Mouse (Mus musculus): ENCODE results near the gene Cnih2. TPM values are rescaled to one million over a fixed set of nuclear protein-coding genes. Genes with fewer than 3 reads are reported as not detected.
"Not testable (repeated sequence)": the region's sequence is repeated elsewhere in the genome, so short reads cannot be mapped to it uniquely, and the experiment has no call there.

Gene Cnih2
- polyA plus RNA-seq, 1 experiment from 2014 or later = 48.9 TPM

- Histone ChIP-seq H3K9me3 (replicated peaks; ENCODE audit: control insufficient read depth, low read length) (no peaks in the 10 kb centered on the region), H3K4me1 (ENCODE audit: control insufficient read depth, insufficient read depth, low read length) (peaks cover 13% of the 10 kb centered on the region), H3K9ac (replicated peaks; ENCODE audit: low read length) (no peak overlapping the region; the same call in 1 of the 2 replicates), H3K4me2 (ENCODE audit: low read depth, low read length) (peak overlapping the region; percentile 77), H3K27me3 (ENCODE audit: control insufficient read depth, insufficient read depth, low read length) (peaks cover 18% of the 10 kb centered on the region), H3K4me3 (ENCODE audit: low read depth, low read length) (peak overlapping the region; percentile 72), H3K27ac (replicated peaks; ENCODE audit: low read depth, low read length) (no peak overlapping the region), H3K36me3 (replicated peaks; ENCODE audit: control insufficient read depth, insufficient read depth, low read depth, low read length) (no peaks in the 10 kb centered on the region)
- ATAC-seq (replicated peaks; ENCODE audit: insufficient number of reproducible peaks, low FRiP score, low TSS enrichment, low read depth) (no peak), DNase-seq (ENCODE audit: low spot score) (no peak)
- WGBS = 87% methylated on average over 4 of the region's 4 CpGs
Measured at GRCm38 (mm10) chr19:5089324-5089723, 9.0 kb downstream of the Cnih2 start.

- no peak within 1 kb of the TSS for H3K27ac ChIP-seq (replicated peaks; ENCODE audit: low read depth, low read length)
- ATAC-seq (replicated peaks; ENCODE audit: insufficient number of reproducible peaks, low FRiP score, low TSS enrichment, low read depth) (peak; percentile 94), DNase-seq (ENCODE audit: low spot score) (peak; percentile 98)
- peak within 1 kb of the TSS; percentile 77 for H3K4me2 ChIP-seq (ENCODE audit: low read depth, low read length)
- H3K36me3 ChIP-seq (replicated peaks; ENCODE audit: control insufficient read depth, insufficient read depth, low read depth, low read length) = no peaks in the 10 kb centered on the region
- H3K4me1 ChIP-seq (ENCODE audit: control insufficient read depth, insufficient read depth, low read length) = peaks cover 13% of the 10 kb centered on the region
- H3K4me3 ChIP-seq (ENCODE audit: low read depth, low read length) = peak within 1 kb of the TSS; percentile 72
- H3K9ac ChIP-seq (replicated peaks; ENCODE audit: low read length) = peak within 1 kb of the TSS; percentile 68
- H3K9me3 ChIP-seq (replicated peaks; ENCODE audit: control insufficient read depth, low read length) = no peaks in the 10 kb centered on the region
- H3K27me3 ChIP-seq (ENCODE audit: control insufficient read depth, insufficient read depth, low read length) = peaks cover 28% of the 10 kb centered on the region
- under 1% methylated on average over 58 of the region's 58 CpGs for whole genome bisulfite sequencing
Measured at GRCm38 (mm10) chr19:5087884-5088728, 10.2 kb downstream of the Cnih2 start, which contains the start of gene Yif1a. Gene Yif1a (plus strand): TSS chr19:5088538.

- ATAC-seq (replicated peaks; ENCODE audit: insufficient number of reproducible peaks, low FRiP score, low TSS enrichment, low read depth); H3K4me3 ChIP-seq (ENCODE audit: low read depth, low read length); H3K4me2 ChIP-seq (ENCODE audit: low read depth, low read length); DNase-seq (ENCODE audit: low spot score); H3K9me3 ChIP-seq (replicated peaks; ENCODE audit: control insufficient read depth, low read length); H3K27ac ChIP-seq (replicated peaks; ENCODE audit: low read depth, low read length); H3K36me3 ChIP-seq (replicated peaks; ENCODE audit: control insufficient read depth, insufficient read depth, low read depth, low read length); H3K9ac ChIP-seq (replicated peaks; ENCODE audit: low read length): not testable (repeated sequence)
- Histone ChIP-seq H3K4me1 (ENCODE audit: control insufficient read depth, insufficient read depth, low read length) (peaks cover 13% of the 10 kb centered on the region), H3K27me3 (ENCODE audit: control insufficient read depth, insufficient read depth, low read length) (peaks cover 43% of the 10 kb centered on the region)
- WGBS = 53% methylated on average over 4 of the region's 4 CpGs
Measured at GRCm38 (mm10) chr19:5086533-5086932, 11.8 kb downstream of the Cnih2 start.

DNA sequence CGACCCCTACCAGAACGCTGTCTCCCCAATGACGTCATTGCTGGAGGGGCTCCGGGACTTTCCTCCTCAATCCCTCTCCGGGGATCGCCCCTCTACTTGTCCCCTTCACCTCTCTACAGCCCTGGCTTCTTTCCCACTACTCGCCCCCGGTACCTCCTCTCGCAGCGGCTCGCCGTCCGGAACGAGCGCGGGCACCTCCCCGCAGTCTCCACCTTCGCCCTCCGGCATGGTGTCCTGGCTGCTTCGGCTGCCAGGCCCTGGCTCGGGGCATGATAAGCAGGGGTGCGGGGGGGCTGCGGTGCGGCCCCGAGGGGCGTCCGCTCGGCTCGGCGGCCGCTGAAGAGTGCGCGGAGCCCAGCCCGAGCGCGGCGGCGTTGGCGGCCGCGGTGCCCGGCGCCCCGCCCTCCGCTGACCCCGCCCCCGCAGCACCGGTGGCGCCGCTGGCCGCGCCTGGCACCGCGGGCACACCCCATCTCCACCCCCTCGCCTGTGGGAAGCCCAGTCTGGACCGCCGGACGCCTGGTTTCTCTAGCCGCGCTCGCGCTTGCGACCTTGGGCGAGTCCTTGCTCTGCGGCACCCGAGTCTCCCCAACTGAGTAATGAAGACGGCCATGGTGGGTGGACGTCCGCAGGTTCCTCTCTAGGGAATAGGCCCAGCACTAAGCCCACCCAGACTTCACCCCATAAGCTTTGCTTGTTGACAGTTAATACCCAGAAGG lies 13.0 kb downstream of the Cnih2 start, which contains the start of gene Tmem151a:
Gene Tmem151a (minus strand): TSS at position 387 of the 719 bp plus-strand sequence.
- ATAC-seq (replicated peaks; ENCODE audit: insufficient number of reproducible peaks, low FRiP score, low TSS enrichment, low read depth) (no peak), DNase-seq (ENCODE audit: low spot score) (no peak)
- no peak within 1 kb of the TSS for H3K27ac ChIP-seq (replicated peaks; ENCODE audit: low read depth, low read length)

DNA sequence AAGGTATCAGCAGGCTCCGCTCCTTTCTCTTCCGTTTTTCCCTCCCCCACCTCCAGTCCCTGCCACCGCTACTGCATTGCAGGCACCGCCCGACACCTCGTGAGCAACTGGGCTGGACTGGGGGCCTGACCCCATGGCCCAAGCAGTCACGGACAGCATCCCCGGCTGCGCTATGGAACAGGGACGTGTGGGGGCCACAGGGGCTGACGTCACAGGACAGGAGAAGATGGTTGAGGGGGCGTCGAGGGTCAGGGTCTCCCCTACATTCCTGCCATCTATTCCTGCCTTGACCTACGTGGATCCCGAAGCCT lies 13.5 kb downstream of the Cnih2 start:
- ATAC-seq (replicated peaks; ENCODE audit: insufficient number of reproducible peaks, low FRiP score, low TSS enrichment, low read depth) (no peak), DNase-seq (ENCODE audit: low spot score) (no peak)
- H3K4me1 ChIP-seq (ENCODE audit: control insufficient read depth, insufficient read depth, low read length) = peaks cover 13% of the 10 kb centered on the region
- H3K27me3 ChIP-seq (ENCODE audit: control insufficient read depth, insufficient read depth, low read length) = peaks cover 51% of the 10 kb centered on the region
- 2% methylated on average over 14 of the region's 15 CpGs for WGBS
- peak overlapping the region; percentile 83 for H3K4me2 ChIP-seq (ENCODE audit: low read depth, low read length)
- H3K9ac ChIP-seq (replicated peaks; ENCODE audit: low read length) = no peak overlapping the region
- H3K4me3 ChIP-seq (ENCODE audit: low read depth, low read length) = no peak overlapping the region; the same call in 1 of the 2 replicates
- no peak overlapping the region for H3K27ac ChIP-seq (replicated peaks; ENCODE audit: low read depth, low read length)
- no peaks in the 10 kb centered on the region for H3K36me3 ChIP-seq (replicated peaks; ENCODE audit: control insufficient read depth, insufficient read depth, low read depth, low read length)
- H3K9me3 ChIP-seq (replicated peaks; ENCODE audit: control insufficient read depth, low read length) = no peaks in the 10 kb centered on the region

More for the DNA sequence above, 13.0 kb downstream of the Cnih2 start, which contains the start of gene Tmem151a:
- Histone ChIP-seq H3K4me2 (ENCODE audit: low read depth, low read length) (peak within 1 kb of the TSS; percentile 83), H3K36me3 (replicated peaks; ENCODE audit: control insufficient read depth, insufficient read depth, low read depth, low read length) (no peaks in the 10 kb centered on the region), H3K27me3 (ENCODE audit: control insufficient read depth, insufficient read depth, low read length) (peaks cover 51% of the 10 kb centered on the region), H3K9me3 (replicated peaks; ENCODE audit: control insufficient read depth, low read length) (no peaks in the 10 kb centered on the region), H3K9ac (replicated peaks; ENCODE audit: low read length) (no peak within 1 kb of the TSS; the same call in 1 of the 2 replicates), H3K4me3 (ENCODE audit: low read depth, low read length) (peak within 1 kb of the TSS; percentile 40), H3K4me1 (ENCODE audit: control insufficient read depth, insufficient read depth, low read length) (peaks cover 13% of the 10 kb centered on the region)
- 1% methylated on average over 66 of the region's 69 CpGs for WGBS

GRCm38 (mm10) chr19:5083961-5084833 lies 14.1 kb downstream of the Cnih2 start:
- H3K27me3 ChIP-seq (ENCODE audit: control insufficient read depth, insufficient read depth, low read length) = peaks cover 51% of the 10 kb centered on the region
- H3K36me3 ChIP-seq (replicated peaks; ENCODE audit: control insufficient read depth, insufficient read depth, low read depth, low read length) = no peaks in the 10 kb centered on the region
- ATAC-seq (replicated peaks; ENCODE audit: insufficient number of reproducible peaks, low FRiP score, low TSS enrichment, low read depth) (no peak), DNase-seq (ENCODE audit: low spot score) (no peak)
- WGBS = 67% methylated on average over 3 of the region's 3 CpGs
- H3K4me2 ChIP-seq (ENCODE audit: low read depth, low read length) = no peak overlapping the region
- no peak overlapping the region for H3K27ac ChIP-seq (replicated peaks; ENCODE audit: low read depth, low read length)
- H3K4me1 ChIP-seq (ENCODE audit: control insufficient read depth, insufficient read depth, low read length) = peaks cover 11% of the 10 kb centered on the region
- H3K9me3 ChIP-seq (replicated peaks; ENCODE audit: control insufficient read depth, low read length) = no peaks in the 10 kb centered on the region
- no peak overlapping the region for H3K9ac ChIP-seq (replicated peaks; ENCODE audit: low read length)
- no peak overlapping the region for H3K4me3 ChIP-seq (ENCODE audit: low read depth, low read length)

DNA sequence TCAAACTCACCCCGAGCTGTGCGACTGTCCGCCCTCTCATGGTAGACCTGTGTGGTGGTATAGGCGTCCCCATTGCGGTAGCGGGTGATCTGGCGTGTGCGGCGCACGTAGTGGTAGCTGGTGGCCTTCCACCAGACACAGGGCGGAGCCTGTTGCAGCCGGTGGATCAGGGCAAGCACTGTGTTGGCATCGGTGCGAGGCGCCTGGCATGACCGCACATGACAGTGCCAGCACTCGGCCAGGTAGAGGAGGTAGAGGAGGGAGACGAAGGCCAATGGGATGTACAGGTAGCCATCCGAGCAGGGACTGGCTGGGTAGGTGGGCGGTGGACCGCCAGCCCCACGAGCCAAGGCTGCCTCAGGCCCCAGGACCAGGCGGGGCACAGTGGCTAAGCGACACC lies 15.7 kb downstream of the Cnih2 start:
- Histone ChIP-seq H3K27ac (replicated peaks; ENCODE audit: low read depth, low read length) (no peak overlapping the region), H3K36me3 (replicated peaks; ENCODE audit: control insufficient read depth, insufficient read depth, low read depth, low read length) (no peaks in the 10 kb centered on the region), H3K4me2 (ENCODE audit: low read depth, low read length) (no peak overlapping the region), H3K4me3 (ENCODE audit: low read depth, low read length) (no peak overlapping the region), H3K27me3 (ENCODE audit: control insufficient read depth, insufficient read depth, low read length) (peaks cover 51% of the 10 kb centered on the region), H3K9ac (replicated peaks; ENCODE audit: low read length) (no peak overlapping the region), H3K9me3 (replicated peaks; ENCODE audit: control insufficient read depth, low read length) (no peaks in the 10 kb centered on the region), H3K4me1 (ENCODE audit: control insufficient read depth, insufficient read depth, low read length) (peaks cover 9% of the 10 kb centered on the region)
- ATAC-seq (replicated peaks; ENCODE audit: insufficient number of reproducible peaks, low FRiP score, low TSS enrichment, low read depth) (no peak), DNase-seq (ENCODE audit: low spot score) (no peak)
- WGBS = 66% methylated on average over 24 of the region's 24 CpGs

Data from embryonic facial prominence, embryonic 11.5 days (tissue).